Mouse (Mus musculus) liver, adult 2 months (tissue): ENCODE results near the gene Zfp398. TPM values are rescaled to one million over a fixed set of nuclear protein-coding genes. Genes with fewer than 3 reads are reported as not detected.
"Not testable (repeated sequence)": the region's sequence is repeated elsewhere in the genome, so short reads cannot be mapped to it uniquely, and the experiment has no call there.

Experiments used
- DNase-seq: peaks from one replicate; pipeline ENCODE4 v3.0.0-alpha.2; 2011; ENCODE audit warnings: low read depth, low spot score; ENCODE audit errors: extremely low read depth
- H3K27ac ChIP-seq: fragments of 200-500 bp; replicated peaks from 2 replicates; pipeline ENCODE4 v1.5.1; 2012; ENCODE audit warnings: low read depth, mild to moderate bottlenecking, control low read depth, inconsistent platforms, low read length; ENCODE audit not compliant: insufficient read depth
- H3K27me3 ChIP-seq: fragments of 200-500 bp; 2 replicates; pipeline ENCODE4 v1.6.1; 2012; ENCODE audit warnings: mild to moderate bottlenecking, moderate library complexity, low read length, inconsistent platforms; ENCODE audit not compliant: control insufficient read depth, insufficient read depth
- H3K36me3 ChIP-seq: fragments of 200-500 bp; 2 replicates; pipeline ENCODE4 v1.6.1; 2012; ENCODE audit warnings: low read length, inconsistent platforms; ENCODE audit not compliant: control insufficient read depth, insufficient read depth
- H3K4me1 ChIP-seq: fragments of 200-500 bp; 2 replicates; pipeline ENCODE4 v1.6.1; 2011; ENCODE audit warnings: low read length; ENCODE audit not compliant: control insufficient read depth, insufficient read depth
- H3K4me3 ChIP-seq: fragments of 200-500 bp; 2 replicates; pipeline ENCODE4 v1.5.1; 2011; ENCODE audit warnings: low read depth, mild to moderate bottlenecking, control low read depth, low read length, moderate library complexity; ENCODE audit not compliant: insufficient read depth
- H3K79me2 ChIP-seq: fragments of 200-500 bp; 2 replicates; pipeline ENCODE4 v1.6.1; 2012; ENCODE audit warnings: inconsistent platforms, mild to moderate bottlenecking, low read length, moderate library complexity; ENCODE audit not compliant: control insufficient read depth, insufficient read depth
- H3K9ac ChIP-seq: fragments of 200-500 bp; 2 replicates; pipeline ENCODE4 v1.6.1; 2012; ENCODE audit warnings: low read depth, mild to moderate bottlenecking, control low read depth, inconsistent platforms, low read length
- CTCF ChIP-seq: fragments of 200-500 bp; IDR thresholded peaks from 2 replicates; pipeline ENCODE4 v1.5.1; 2011; ENCODE audit warnings: low read depth, low read length, control low read depth
- POLR2A ChIP-seq: fragments of 200-500 bp; IDR thresholded peaks from 2 replicates; pipeline ENCODE4 v1.6.1; 2011; ENCODE audit warnings: low read length, control low read depth; ENCODE audit not compliant: insufficient read depth; ENCODE audit errors: extremely low read depth
- WGBS: fragments of 180-500 bp; shearing (Covaris S2); methylation state at CpG from one replicate; pipeline ENCODE4 v1.1.7; 2018; 5-methylcytosine and 5-hydroxymethylcytosine counted together
- polyA plus RNA-seq: library from polyadenylated mRNA; depleted of rRNA; stranded (reverse); fragments of >200 nt; gene quantifications from 2 replicates; pipeline ENCODE4 v1.2.3, GENCODE M21; 2012
- total RNA-seq: library from RNA; depleted of rRNA; stranded (reverse); fragments of >200 nt; gene quantifications from 2 replicates; pipeline ENCODE4 v1.2.3, GENCODE M21; 2014

Gene Zfp398
- total and polyA plus RNA-seq, 2 experiments: 4.0 to 4.5 TPM

GRCm38 (mm10) chr6:47837630-47838029 is 2.2 kb downstream of the Zfp398 start:
- no peak overlapping the region for H3K4me3 ChIP-seq
- TF ChIP-seq CTCF: no peak
- no peak for TF ChIP-seq POLR2A
- WGBS: 25% methylated on average over 2 of the region's 2 CpGs
- no peaks in the 10 kb centered on the region for H3K27me3 ChIP-seq
- H3K4me1 ChIP-seq: peaks cover 3% of the 10 kb centered on the region; the same call in 1 of the 2 replicates
- no peak overlapping the region for H3K9ac ChIP-seq
- no peak overlapping the region for H3K27ac ChIP-seq
- peaks cover 8% of the 10 kb centered on the region for H3K36me3 ChIP-seq
- peak; percentile 26 for DNase-seq
- H3K79me2 ChIP-seq: peaks cover 14% of the 10 kb centered on the region

- Histone ChIP-seq H3K79me2 (peaks cover 14% of the 10 kb centered on the region), H3K36me3 (peaks cover 15% of the 10 kb centered on the region), H3K27ac (no peak overlapping the region), H3K27me3 (no peaks in the 10 kb centered on the region), H3K9ac (no peak overlapping the region), H3K4me1 (peaks cover 2% of the 10 kb centered on the region; the same call in 1 of the 2 replicates), H3K4me3 (no peak overlapping the region)
- whole genome bisulfite sequencing: 100% methylated on average over 1 of the region's 1 CpGs
- DNase-seq: no peak
- no peak for TF ChIP-seq CTCF
Measured at GRCm38 (mm10) chr6:47841077-47841476, 5.6 kb downstream of the Zfp398 start.

DNA sequence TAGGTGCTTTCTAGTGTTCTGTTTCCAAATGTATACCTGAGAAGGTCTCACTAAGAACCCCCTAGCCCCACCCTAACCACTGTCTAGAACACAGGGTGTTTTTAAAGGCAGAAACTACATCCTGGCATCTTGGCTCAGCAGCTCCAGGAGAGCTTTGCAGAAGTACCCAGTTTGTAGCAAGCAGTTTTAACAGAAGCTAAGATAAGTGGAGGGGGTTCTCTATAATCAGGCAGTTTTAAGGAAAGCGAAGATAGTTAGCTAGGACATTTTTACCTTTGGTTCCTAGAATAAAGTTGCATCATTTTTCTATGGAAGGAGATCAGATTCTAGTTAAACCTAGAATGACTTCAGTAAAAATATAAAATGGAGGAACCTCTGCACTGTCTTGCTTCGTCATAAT is 6.4 kb downstream of the Zfp398 start:
- Histone ChIP-seq H3K27me3 (no peaks in the 10 kb centered on the region), H3K79me2 (peaks cover 14% of the 10 kb centered on the region), H3K9ac (no peak overlapping the region), H3K4me1 (peaks cover 2% of the 10 kb centered on the region; the same call in 1 of the 2 replicates), H3K4me3 (no peak overlapping the region), H3K36me3 (peaks cover 15% of the 10 kb centered on the region), H3K27ac (no peak overlapping the region)
- TF ChIP-seq CTCF (no peak), POLR2A (no peak)
- 88% methylated on average over 2 of the region's 2 CpGs for WGBS
- no peak for DNase-seq

- H3K27ac ChIP-seq: no peak overlapping the region
Measured at GRCm38 (mm10) chr6:47842337-47842736, 6.9 kb downstream of the Zfp398 start.

DNA sequence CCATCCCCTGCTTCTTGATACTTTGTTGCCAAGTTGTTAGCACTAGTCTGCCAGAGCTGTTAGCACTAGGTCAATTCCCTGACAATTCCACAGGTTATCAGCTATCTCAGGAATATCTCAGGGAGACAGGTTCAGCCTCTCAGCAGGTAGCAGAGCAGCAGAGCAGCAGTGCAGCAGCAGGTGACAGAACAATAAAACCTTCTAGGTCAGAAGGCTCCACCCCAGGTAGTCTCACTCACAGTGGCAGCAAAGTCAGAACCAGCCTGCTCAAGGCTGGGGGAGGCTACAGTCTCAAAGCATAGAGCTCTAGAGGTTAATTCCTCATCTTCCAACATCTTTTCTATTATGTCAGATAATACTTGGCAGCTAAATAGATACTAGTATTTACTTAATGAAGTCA is 10.3 kb downstream of the Zfp398 start:
- TF ChIP-seq CTCF: no peak
- TF ChIP-seq POLR2A: no peak
- Histone ChIP-seq H3K79me2 (no peaks in the 10 kb centered on the region; the same call in 1 of the 2 replicates), H3K27me3 (no peaks in the 10 kb centered on the region), H3K27ac (no peak overlapping the region), H3K4me3 (no peak overlapping the region), H3K9ac (no peak overlapping the region), H3K4me1 (no peaks in the 10 kb centered on the region), H3K36me3 (peaks cover 12% of the 10 kb centered on the region)
- no peak for DNase-seq

More at GRCm38 (mm10) chr6:47842337-47842736, 6.9 kb downstream of the Zfp398 start:
- no peaks in the 10 kb centered on the region for H3K27me3 ChIP-seq
- WGBS: 100% methylated on average over 1 of the region's 1 CpGs
- no peak overlapping the region for H3K4me3 ChIP-seq
- H3K36me3 ChIP-seq: peaks cover 15% of the 10 kb centered on the region
- no peak for DNase-seq
- no peak overlapping the region for H3K9ac ChIP-seq
- H3K79me2 ChIP-seq: peaks cover 14% of the 10 kb centered on the region
- TF ChIP-seq POLR2A (no peak), CTCF (no peak)
- H3K4me1 ChIP-seq: no peaks in the 10 kb centered on the region

DNA sequence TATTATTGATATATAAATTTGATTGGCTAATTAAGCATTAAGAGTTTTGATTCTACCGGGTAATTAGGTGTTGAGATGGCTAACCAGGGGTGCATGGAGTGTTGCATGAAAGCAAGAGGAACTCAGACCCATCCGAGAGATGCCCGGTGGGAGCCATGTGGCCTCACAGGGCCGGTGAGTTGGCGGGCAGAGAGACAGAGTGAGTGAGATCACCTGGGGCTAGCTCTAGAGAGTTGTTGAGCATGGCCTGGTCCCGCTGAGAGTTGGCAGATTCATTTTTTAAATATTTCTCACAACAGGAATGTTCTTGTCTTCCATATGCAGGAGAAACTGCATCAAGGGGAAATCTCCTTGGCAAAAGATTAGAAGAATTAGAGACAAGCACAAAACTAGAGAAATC is 21.8 kb downstream of the Zfp398 start:
- H3K4me3 ChIP-seq: no peak overlapping the region
- TF ChIP-seq POLR2A: no peak
- no peak for TF ChIP-seq CTCF
- no peaks in the 10 kb centered on the region for H3K79me2 ChIP-seq
- no peaks in the 10 kb centered on the region for H3K4me1 ChIP-seq
- DNase-seq: no peak
- no peak overlapping the region for H3K27ac ChIP-seq
- no peaks in the 10 kb centered on the region for H3K27me3 ChIP-seq
- no peak overlapping the region for H3K9ac ChIP-seq
- H3K36me3 ChIP-seq: peaks cover 22% of the 10 kb centered on the region; the same call in 1 of the 2 replicates
- WGBS: 93% methylated on average over 6 of the region's 6 CpGs

DNA sequence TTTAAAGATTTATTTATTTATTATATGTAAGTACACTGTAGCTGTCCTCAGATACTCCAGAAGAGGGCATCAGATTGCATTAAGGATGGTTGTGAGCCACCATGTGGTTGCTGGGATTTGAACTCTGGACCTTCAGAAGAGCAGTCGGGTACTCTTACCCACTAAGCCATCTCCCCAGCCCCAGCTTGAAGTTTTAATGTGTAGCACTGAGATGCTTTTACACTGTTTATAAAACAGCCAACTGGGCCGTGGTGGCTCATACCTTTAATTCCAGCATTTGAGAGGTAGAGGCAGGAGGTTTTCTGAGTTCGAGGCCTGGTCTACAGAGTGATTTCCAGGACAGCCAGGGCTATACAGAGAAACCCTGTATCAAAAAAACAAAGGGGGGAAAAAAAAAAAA is 22.3 kb downstream of the Zfp398 start:
- H3K36me3 ChIP-seq: peaks cover 26% of the 10 kb centered on the region; the same call in 1 of the 2 replicates
- not testable (repeated sequence) for DNase-seq, H3K79me2 ChIP-seq, H3K9ac ChIP-seq, H3K4me3 ChIP-seq, H3K27ac ChIP-seq, H3K27me3 ChIP-seq, H3K4me1 ChIP-seq
- WGBS: over 99% methylated on average over 3 of the region's 3 CpGs
